ENCODE assay signal across 22 mouse cellular contexts in genomic region chr16:13410760-13411159, GRCm38 (mm10).
DNase-seq lines count a peak whose midpoint lies in the region; ATAC-seq and TF ChIP-seq lines count a peak whose summit lies in the region.
"Had no signal": no experiment of that assay in that cellular context is flagged by ENCODE, and none has a peak within 500 bp of the region (broad histone marks: within the 10 kb centered on the region; RNA-seq: fewer than 3 reads in every experiment).

No protein-coding gene starts in this region.

- TF ChIP-seq CTCF in forebrain, postnatal 0 days (IDR thresholded peaks at IDR 0.05; ENCODE audit: low read depth): peak; percentile 35
- TF ChIP-seq CTCF in layer of hippocampus, adult 2 months (conservative IDR thresholded peaks at IDR 0.05): peak; percentile 70
- TF ChIP-seq CTCF in midbrain, postnatal 0 days (IDR thresholded peaks at IDR 0.05): peak; percentile 38; the same call in 1 of the 2 replicates
- peak; percentile 47 for TF ChIP-seq CTCF in stomach, postnatal 0 days (IDR thresholded peaks at IDR 0.05; ENCODE audit: low read depth)

- H3K4me2 ChIP-seq in forebrain, postnatal 0 days (ENCODE audit: low read depth): no peak overlapping the region
- no peak overlapping the region for H3K4me2 ChIP-seq in forebrain, embryonic 14.5 days (ENCODE audit: low read length)
- no peak overlapping the region for H3K4me2 ChIP-seq in midbrain, postnatal 0 days (ENCODE audit: low read depth, low read length, poor library complexity, severe bottlenecking)
- H3K4me2 ChIP-seq in midbrain, embryonic 14.5 days (ENCODE audit: low read length): no peak overlapping the region
- no peak overlapping the region for H3K4me2 ChIP-seq in stomach, postnatal 0 days (replicated peaks; ENCODE audit: low read depth)
- H3K4me2 ChIP-seq: embryonic facial prominence, embryonic 13.5 days; forebrain, embryonic 15.5 days; heart, embryonic 11.5 days; hindbrain, embryonic 12.5 days; liver, embryonic 13.5 days; neural tube, embryonic 12.5 days had no signal

- H3K27me3 ChIP-seq in forebrain, postnatal 0 days (ENCODE audit: insufficient read depth, low read length): no peaks in the 10 kb centered on the region
- H3K27me3 ChIP-seq in forebrain, embryonic 14.5 days (replicated peaks; ENCODE audit: control insufficient read depth, insufficient read depth, low read length): no peaks in the 10 kb centered on the region
- H3K27me3 ChIP-seq in midbrain, postnatal 0 days (ENCODE audit: insufficient read depth, low read length): no peaks in the 10 kb centered on the region
- no peaks in the 10 kb centered on the region for H3K27me3 ChIP-seq in midbrain, embryonic 14.5 days (ENCODE audit: control insufficient read depth, insufficient read depth, low read length)
- H3K27me3 ChIP-seq in stomach, postnatal 0 days (ENCODE audit: control insufficient read depth, insufficient read depth, low read length): no peaks in the 10 kb centered on the region
- H3K27me3 ChIP-seq: embryonic facial prominence, embryonic 13.5 days; forebrain, embryonic 15.5 days; hindbrain, embryonic 12.5 days; liver, embryonic 13.5 days; neural tube, embryonic 12.5 days had no signal

- ATAC-seq in forebrain, postnatal 0 days: no peak
- ATAC-seq in forebrain, embryonic 14.5 days: no peak
- no peak for ATAC-seq in midbrain, postnatal 0 days (ENCODE audit: low FRiP score)
- no peak for ATAC-seq in midbrain, embryonic 14.5 days (ENCODE audit: low FRiP score, low TSS enrichment)
- ATAC-seq in stomach, postnatal 0 days (ENCODE audit: low FRiP score, low TSS enrichment): no peak
- ATAC-seq: intestine, embryonic 16.5 days had no signal

- no peak for TF ChIP-seq EP300 in stomach, postnatal 0 days (optimal IDR thresholded peaks at IDR 0.05)

- H3K9me3 ChIP-seq in forebrain, postnatal 0 days (ENCODE audit: low read length): no peaks in the 10 kb centered on the region
- H3K9me3 ChIP-seq in forebrain, embryonic 14.5 days (replicated peaks; ENCODE audit: control insufficient read depth, low read length): 0 out of 2 replicates have a peak, but pooled peaks cover 2% of the 10 kb centered on the region
- no peaks in the 10 kb centered on the region for H3K9me3 ChIP-seq in midbrain, postnatal 0 days (ENCODE audit: low read length)
- H3K9me3 ChIP-seq in midbrain, embryonic 14.5 days (ENCODE audit: control insufficient read depth, low read length): no peaks in the 10 kb centered on the region
- H3K9me3 ChIP-seq in stomach, postnatal 0 days (ENCODE audit: control insufficient read depth, low read length): no peaks in the 10 kb centered on the region
- H3K9me3 ChIP-seq: embryonic facial prominence, embryonic 13.5 days; forebrain, embryonic 15.5 days; hindbrain, embryonic 12.5 days; liver, embryonic 13.5 days; neural tube, embryonic 12.5 days had no signal

- 96% methylated on average over 2 of the region's 2 CpGs for WGBS in forebrain, postnatal 0 days
- 93% methylated on average over 2 of the region's 2 CpGs for WGBS in forebrain, embryonic 14.5 days
- 93% methylated on average over 2 of the region's 2 CpGs for WGBS in midbrain, postnatal 0 days
- 83% methylated on average over 2 of the region's 2 CpGs for WGBS in midbrain, embryonic 14.5 days
- 86% methylated on average over 2 of the region's 2 CpGs for WGBS in stomach, postnatal 0 days

- H3K36me3 ChIP-seq in forebrain, postnatal 0 days (ENCODE audit: insufficient read depth): peaks cover 36% of the 10 kb centered on the region
- H3K36me3 ChIP-seq in forebrain, embryonic 14.5 days (ENCODE audit: control insufficient read depth, insufficient read depth, low read length): peaks cover 47% of the 10 kb centered on the region
- H3K36me3 ChIP-seq in midbrain, postnatal 0 days (ENCODE audit: insufficient read depth, low read length): peaks cover 34% of the 10 kb centered on the region
- H3K36me3 ChIP-seq in midbrain, embryonic 14.5 days (ENCODE audit: control insufficient read depth, insufficient read depth, low read length): peaks cover 56% of the 10 kb centered on the region
- peaks cover 34% of the 10 kb centered on the region for H3K36me3 ChIP-seq in stomach, postnatal 0 days (ENCODE audit: control insufficient read depth, insufficient read depth, low read length)

- H3K27ac ChIP-seq in forebrain, postnatal 0 days (ENCODE audit: low read depth, low read length): no peak overlapping the region
- H3K27ac ChIP-seq in forebrain, embryonic 14.5 days (ENCODE audit: low read depth, low read length): no peak overlapping the region
- H3K27ac ChIP-seq in layer of hippocampus, adult 2 months: no peak overlapping the region
- H3K27ac ChIP-seq in midbrain, postnatal 0 days (ENCODE audit: low read depth, low read length): no peak overlapping the region
- no peak overlapping the region for H3K27ac ChIP-seq in midbrain, embryonic 14.5 days (replicated peaks; ENCODE audit: low read depth, low read length)
- H3K27ac ChIP-seq in stomach, postnatal 0 days (replicated peaks): no peak overlapping the region
- H3K27ac ChIP-seq: embryonic facial prominence, embryonic 13.5 days; forebrain, embryonic 15.5 days; hindbrain, embryonic 12.5 days; liver, embryonic 13.5 days; midbrain, embryonic 10.5 days; neural tube, embryonic 12.5 days had no signal

- no peaks in the 10 kb centered on the region for H3K4me1 ChIP-seq in forebrain, postnatal 0 days (ENCODE audit: insufficient read depth)
- no peaks in the 10 kb centered on the region for H3K4me1 ChIP-seq in forebrain, embryonic 14.5 days (ENCODE audit: control insufficient read depth, insufficient read depth, low read length)
- no peaks in the 10 kb centered on the region for H3K4me1 ChIP-seq in midbrain, postnatal 0 days (ENCODE audit: insufficient read depth, low read length)
- no peaks in the 10 kb centered on the region for H3K4me1 ChIP-seq in midbrain, embryonic 14.5 days (ENCODE audit: control insufficient read depth, insufficient read depth, low read length)
- no peaks in the 10 kb centered on the region for H3K4me1 ChIP-seq in stomach, postnatal 0 days (replicated peaks; ENCODE audit: control insufficient read depth, insufficient read depth)
- H3K4me1 ChIP-seq: embryonic facial prominence, embryonic 13.5 days; forebrain, embryonic 15.5 days; hindbrain, embryonic 12.5 days; midbrain, embryonic 10.5 days; neural tube, embryonic 12.5 days had no signal

- no peak overlapping the region for H3K9ac ChIP-seq in forebrain, postnatal 0 days
- no peak overlapping the region for H3K9ac ChIP-seq in forebrain, embryonic 14.5 days (ENCODE audit: low read length)
- no peak overlapping the region for H3K9ac ChIP-seq in midbrain, postnatal 0 days (replicated peaks; ENCODE audit: low read length, poor library complexity, severe bottlenecking)
- H3K9ac ChIP-seq in midbrain, embryonic 14.5 days (replicated peaks; ENCODE audit: low read length): no peak overlapping the region
- H3K9ac ChIP-seq in stomach, postnatal 0 days (ENCODE audit: low read length): no peak overlapping the region
- H3K9ac ChIP-seq: embryonic facial prominence, embryonic 13.5 days; forebrain, embryonic 15.5 days; hindbrain, embryonic 12.5 days; liver, embryonic 13.5 days; neural tube, embryonic 12.5 days had no signal

- no peak for DNase-seq in forebrain, postnatal 0 days
- DNase-seq in forebrain, embryonic 14.5 days (ENCODE audit: low spot score): no peak
- no peak for DNase-seq in layer of hippocampus, adult 2 months (ENCODE audit: low spot score in 2 of 2)
- no peak for DNase-seq in layer of hippocampus, postnatal 10 days (ENCODE audit: low spot score in 2 of 2)
- no peak for DNase-seq in midbrain, postnatal 0 days (ENCODE audit: low spot score)
- DNase-seq in midbrain, embryonic 14.5 days: no peak
- DNase-seq in stomach, postnatal 0 days (ENCODE audit: low spot score): no peak
- DNase-seq in adrenal gland, postnatal 4 days (ENCODE audit: low spot score in 2 of 2): no peak
- DNase-seq: adrenal gland, adult 2 months; cerebellum, postnatal 10 days; heart, postnatal 10 days; kidney, postnatal 10 days; liver, embryonic 13.5 days; lung, postnatal 4 days; thymus, postnatal 14 days had no signal

- H3K4me3 ChIP-seq in forebrain, postnatal 0 days (ENCODE audit: low read depth, low read length): no peak overlapping the region
- no peak overlapping the region for H3K4me3 ChIP-seq in forebrain, embryonic 14.5 days (ENCODE audit: low read depth, low read length)
- no peak overlapping the region for H3K4me3 ChIP-seq in layer of hippocampus, adult 2 months
- no peak overlapping the region for H3K4me3 ChIP-seq in midbrain, postnatal 0 days (ENCODE audit: low read depth, low read length)
- H3K4me3 ChIP-seq in midbrain, embryonic 14.5 days (replicated peaks; ENCODE audit: low read depth, low read length): no peak overlapping the region
- no peak overlapping the region for H3K4me3 ChIP-seq in stomach, postnatal 0 days (ENCODE audit: low read depth, low read length)
- H3K4me3 ChIP-seq: embryonic facial prominence, embryonic 13.5 days; forebrain, embryonic 15.5 days; hindbrain, embryonic 12.5 days; liver, embryonic 13.5 days; midbrain, embryonic 10.5 days; neural tube, embryonic 12.5 days had no signal
